Mouse (Mus musculus): ENCODE measurements at regions not wholly inside any gene's neighbourhood (a gene's known extent, or its start where the extent isn't known, plus 50 kb on each side); places are given as distances from the start of the nearest gene placed in this dataset.

DNA sequence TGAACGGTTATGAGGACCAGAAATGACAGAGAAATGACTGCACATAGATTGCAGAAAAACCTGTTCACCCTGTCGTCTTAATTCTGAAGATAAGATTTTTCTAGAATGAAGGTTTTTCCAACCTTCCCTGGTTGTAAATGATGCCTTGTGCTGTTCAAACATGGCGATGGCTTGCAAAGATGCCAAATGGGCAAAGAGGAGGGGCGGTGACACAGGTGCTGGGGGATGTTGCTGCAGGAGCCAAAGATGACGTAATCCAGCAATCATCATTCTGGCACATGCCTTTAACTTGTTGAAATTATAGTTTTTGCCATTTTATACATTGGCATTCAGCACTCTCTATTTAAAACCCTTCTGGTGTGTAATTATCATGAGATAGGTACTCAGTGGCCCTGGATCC lies 263.8 kb downstream of the Gm9195 start:
- Histone ChIP-seq H3K27ac (ENCODE audit: low read length) (no peak overlapping the region), H3K4me3 (ENCODE audit: low read depth, low read length) (no peak overlapping the region), H3K9ac (replicated peaks; ENCODE audit: low read depth) (no peak overlapping the region), H3K4me2 (replicated peaks; ENCODE audit: low read depth, low read length) (no peak overlapping the region), H3K27me3 (replicated peaks; ENCODE audit: insufficient read depth, low read length) (no peaks in the 10 kb centered on the region), H3K4me1 (ENCODE audit: insufficient read depth, low read depth, low read length) (no peaks in the 10 kb centered on the region), H3K36me3 (ENCODE audit: insufficient read depth, low read length) (no peaks in the 10 kb centered on the region), H3K9me3 (ENCODE audit: low read length) (no peaks in the 10 kb centered on the region)
- ATAC-seq (no peak), DNase-seq (ENCODE audit: low spot score) (no peak)
- WGBS = 68% methylated on average over 5 of the region's 5 CpGs
- TF ChIP-seq CTCF (IDR thresholded peaks at IDR 0.05) (no peak), EP300 (IDR thresholded peaks at IDR 0.05) (no peak)

DNA sequence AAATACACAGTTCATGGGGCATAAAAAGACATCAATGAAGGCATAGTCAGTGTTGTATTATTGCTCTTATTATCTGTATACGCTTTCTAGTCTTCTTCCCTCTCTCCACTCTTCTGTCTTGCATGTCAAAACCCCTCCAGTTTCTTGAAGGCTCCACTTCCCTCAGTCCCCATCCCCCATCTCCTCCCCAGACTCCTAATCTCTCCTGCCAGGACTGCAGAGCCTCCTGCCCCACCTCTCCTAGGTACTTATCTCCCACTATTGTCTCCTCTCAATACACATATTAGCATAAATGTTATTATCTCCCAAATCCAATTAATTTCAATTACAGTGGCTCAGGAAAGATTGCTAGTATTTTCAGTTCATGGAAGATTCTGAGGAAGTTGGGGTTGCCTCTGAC lies 264.2 kb downstream of the Gm9195 start:
- ATAC-seq = no peak
- Histone ChIP-seq H3K4me3 (ENCODE audit: low read depth, low read length) (no peak overlapping the region), H3K9ac (replicated peaks; ENCODE audit: low read depth) (no peak overlapping the region), H3K9me3 (ENCODE audit: low read length) (no peaks in the 10 kb centered on the region), H3K27me3 (replicated peaks; ENCODE audit: insufficient read depth, low read length) (no peaks in the 10 kb centered on the region), H3K27ac (ENCODE audit: low read length) (no peak overlapping the region), H3K4me2 (replicated peaks; ENCODE audit: low read depth, low read length) (no peak overlapping the region), H3K4me1 (ENCODE audit: insufficient read depth, low read depth, low read length) (no peaks in the 10 kb centered on the region), H3K36me3 (ENCODE audit: insufficient read depth, low read length) (no peaks in the 10 kb centered on the region)
- TF ChIP-seq CTCF (IDR thresholded peaks at IDR 0.05) (no peak), EP300 (IDR thresholded peaks at IDR 0.05) (no peak)
- no peak for DNase-seq (ENCODE audit: low spot score)
- WGBS = 72% methylated on average over 1 of the region's 1 CpGs

DNA sequence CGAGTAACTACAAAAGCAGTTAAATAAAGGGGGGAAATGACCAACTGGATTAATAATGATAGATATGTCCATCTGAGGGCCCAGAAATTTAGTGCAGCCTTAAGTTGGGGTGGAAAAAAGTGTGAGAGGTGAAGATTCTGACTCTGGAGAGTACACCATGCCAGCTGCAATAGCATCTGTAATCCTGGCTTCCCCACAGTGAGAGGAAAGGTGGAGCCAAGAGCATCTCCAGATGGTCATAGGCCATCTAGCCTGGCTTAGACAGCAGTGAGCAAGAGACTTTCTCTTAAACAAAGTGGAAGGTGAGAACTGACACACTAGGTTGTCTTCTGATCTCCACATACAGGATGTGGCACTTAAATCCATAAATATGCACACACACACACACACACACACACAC lies 264.7 kb downstream of the Gm9195 start:
- ATAC-seq (no peak), DNase-seq (ENCODE audit: low spot score) (no peak)
- H3K27me3 ChIP-seq (replicated peaks; ENCODE audit: insufficient read depth, low read length) = no peaks in the 10 kb centered on the region
- H3K4me2 ChIP-seq (replicated peaks; ENCODE audit: low read depth, low read length) = no peak overlapping the region
- no peak overlapping the region for H3K4me3 ChIP-seq (ENCODE audit: low read depth, low read length)
- H3K36me3 ChIP-seq (ENCODE audit: insufficient read depth, low read length) = no peaks in the 10 kb centered on the region
- TF ChIP-seq EP300 (IDR thresholded peaks at IDR 0.05) (no peak), CTCF (IDR thresholded peaks at IDR 0.05) (no peak)
- no peaks in the 10 kb centered on the region for H3K4me1 ChIP-seq (ENCODE audit: insufficient read depth, low read depth, low read length)
- no peak overlapping the region for H3K27ac ChIP-seq (ENCODE audit: low read length)
- H3K9ac ChIP-seq (replicated peaks; ENCODE audit: low read depth) = no peak overlapping the region
- WGBS = 65% methylated on average over 1 of the region's 1 CpGs
- H3K9me3 ChIP-seq (ENCODE audit: low read length) = no peaks in the 10 kb centered on the region

DNA sequence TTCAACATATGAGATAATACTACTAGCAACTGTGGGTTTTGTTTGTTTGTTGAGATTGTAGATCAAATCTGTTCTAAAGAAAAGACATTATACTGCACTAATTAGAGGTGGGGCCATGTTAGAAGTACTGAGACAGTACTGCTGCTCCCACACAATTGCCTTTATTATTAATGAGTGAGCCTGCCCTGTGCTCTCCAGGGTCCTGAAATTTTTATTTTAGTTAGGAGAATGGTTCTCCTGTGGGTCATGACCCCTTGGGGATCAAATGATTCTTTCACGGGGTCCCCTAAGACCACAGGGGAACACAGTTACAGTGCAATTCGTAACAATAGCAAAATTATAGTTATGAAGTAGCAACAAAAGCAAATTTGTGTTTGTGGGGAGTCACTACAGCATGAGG lies 268.8 kb downstream of the Gm9195 start:
- H3K9me3 ChIP-seq (ENCODE audit: low read length) = no peaks in the 10 kb centered on the region
- no peak overlapping the region for H3K27ac ChIP-seq (ENCODE audit: low read length)
- no peak overlapping the region for H3K4me3 ChIP-seq (ENCODE audit: low read depth, low read length)
- H3K36me3 ChIP-seq (ENCODE audit: insufficient read depth, low read length) = no peaks in the 10 kb centered on the region
- no peak for DNase-seq (ENCODE audit: low spot score)
- no peak for ATAC-seq
- no peak for TF ChIP-seq CTCF (IDR thresholded peaks at IDR 0.05)
- TF ChIP-seq EP300 (IDR thresholded peaks at IDR 0.05) = no peak
- no peaks in the 10 kb centered on the region for H3K4me1 ChIP-seq (ENCODE audit: insufficient read depth, low read depth, low read length)
- H3K4me2 ChIP-seq (replicated peaks; ENCODE audit: low read depth, low read length) = no peak overlapping the region
- 21% methylated on average over 2 of the region's 2 CpGs for WGBS
- no peaks in the 10 kb centered on the region for H3K27me3 ChIP-seq (replicated peaks; ENCODE audit: insufficient read depth, low read length)
- no peak overlapping the region for H3K9ac ChIP-seq (replicated peaks; ENCODE audit: low read depth)

DNA sequence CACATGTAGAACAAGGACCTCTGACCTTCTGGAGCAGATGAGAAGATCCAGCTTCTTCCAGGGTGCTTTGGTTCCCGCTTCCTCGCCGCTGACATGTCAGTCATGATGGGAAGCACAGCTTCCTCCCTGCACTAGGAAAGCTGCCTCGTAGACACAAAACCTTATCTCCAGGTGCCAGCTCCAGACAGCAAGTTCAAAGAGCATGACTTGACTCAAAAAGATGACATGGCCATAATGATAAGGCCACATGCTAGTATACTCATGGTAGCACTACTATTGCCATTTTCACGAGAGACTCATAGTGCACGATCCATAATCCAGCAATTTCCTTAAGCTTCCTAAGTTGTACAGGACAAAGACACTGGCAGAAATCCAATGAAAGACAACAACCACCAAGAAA lies 272.1 kb downstream of the Gm9195 start:
- Histone ChIP-seq H3K9me3 (ENCODE audit: low read length) (no peaks in the 10 kb centered on the region), H3K4me3 (ENCODE audit: low read depth, low read length) (no peak overlapping the region), H3K27me3 (replicated peaks; ENCODE audit: insufficient read depth, low read length) (no peaks in the 10 kb centered on the region), H3K4me2 (replicated peaks; ENCODE audit: low read depth, low read length) (no peak overlapping the region), H3K27ac (ENCODE audit: low read length) (no peak overlapping the region), H3K4me1 (ENCODE audit: insufficient read depth, low read depth, low read length) (no peaks in the 10 kb centered on the region), H3K9ac (replicated peaks; ENCODE audit: low read depth) (no peak overlapping the region), H3K36me3 (ENCODE audit: insufficient read depth, low read length) (no peaks in the 10 kb centered on the region)
- no peak for ATAC-seq
- no peak for DNase-seq (ENCODE audit: low spot score)
- TF ChIP-seq EP300 (IDR thresholded peaks at IDR 0.05) (no peak), CTCF (IDR thresholded peaks at IDR 0.05) (no peak)
- 86% methylated on average over 6 of the region's 6 CpGs for WGBS

DNA sequence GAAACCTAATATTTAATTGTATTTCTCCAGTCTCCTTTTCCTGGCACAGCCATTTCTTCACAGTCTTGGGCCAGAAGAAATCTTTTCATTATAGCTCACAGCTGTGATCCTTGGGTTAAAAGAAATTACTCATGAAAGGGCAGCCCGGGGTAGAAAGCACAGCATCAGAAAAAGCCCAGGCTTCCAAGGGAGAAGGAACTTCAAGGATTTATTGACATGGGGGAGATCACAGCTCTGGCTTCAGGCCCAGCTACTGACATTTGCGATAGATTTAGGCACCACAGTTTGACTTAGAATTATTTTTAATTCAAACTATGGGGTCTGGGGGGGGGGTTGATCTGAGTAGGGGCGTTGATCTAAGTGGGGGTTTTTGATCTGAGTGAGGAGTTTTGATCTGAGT lies 291.3 kb downstream of the Gm9195 start:
- DNase-seq (ENCODE audit: low spot score) = peak; percentile 30
- 38% methylated on average over 3 of the region's 3 CpGs for WGBS

DNA sequence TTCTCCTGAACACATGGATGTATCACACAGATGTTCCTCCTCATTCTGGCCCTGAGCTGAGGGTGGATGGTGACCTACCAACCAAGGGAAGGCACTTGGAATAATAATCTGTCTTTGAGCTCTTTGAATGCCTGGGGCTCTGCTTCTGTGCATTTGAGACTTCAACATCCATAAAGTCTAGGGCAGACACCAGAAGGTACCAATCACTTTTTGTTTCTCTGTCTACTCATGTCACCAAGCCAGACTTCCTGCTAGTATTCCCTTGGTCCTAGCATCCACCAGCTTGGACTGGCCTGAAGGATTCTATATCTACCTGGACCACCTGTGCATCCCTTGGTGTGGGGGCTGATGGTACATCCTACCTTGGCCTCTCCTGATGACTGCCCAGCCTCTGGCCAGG lies 291.7 kb downstream of the Gm9195 start:
- Histone ChIP-seq H3K27ac (ENCODE audit: low read length) (no peak overlapping the region), H3K4me3 (ENCODE audit: low read depth, low read length) (no peak overlapping the region), H3K27me3 (replicated peaks; ENCODE audit: insufficient read depth, low read length) (no peaks in the 10 kb centered on the region), H3K9me3 (ENCODE audit: low read length) (no peaks in the 10 kb centered on the region), H3K36me3 (ENCODE audit: insufficient read depth, low read length) (no peaks in the 10 kb centered on the region), H3K4me1 (ENCODE audit: insufficient read depth, low read depth, low read length) (no peaks in the 10 kb centered on the region), H3K9ac (replicated peaks; ENCODE audit: low read depth) (no peak overlapping the region), H3K4me2 (replicated peaks; ENCODE audit: low read depth, low read length) (no peak overlapping the region)
- TF ChIP-seq CTCF (IDR thresholded peaks at IDR 0.05) (no peak), EP300 (IDR thresholded peaks at IDR 0.05) (no peak)
- ATAC-seq (no peak), DNase-seq (ENCODE audit: low spot score) (no peak)

More for the DNA sequence above, 291.3 kb downstream of the Gm9195 start:
- Histone ChIP-seq H3K9ac (replicated peaks; ENCODE audit: low read depth) (no peak overlapping the region), H3K9me3 (ENCODE audit: low read length) (no peaks in the 10 kb centered on the region), H3K36me3 (ENCODE audit: insufficient read depth, low read length) (no peaks in the 10 kb centered on the region), H3K27me3 (replicated peaks; ENCODE audit: insufficient read depth, low read length) (no peaks in the 10 kb centered on the region), H3K4me1 (ENCODE audit: insufficient read depth, low read depth, low read length) (no peaks in the 10 kb centered on the region), H3K4me3 (ENCODE audit: low read depth, low read length) (no peak overlapping the region), H3K4me2 (replicated peaks; ENCODE audit: low read depth, low read length) (no peak overlapping the region), H3K27ac (ENCODE audit: low read length) (no peak overlapping the region)
- no peak for ATAC-seq
- TF ChIP-seq EP300 (IDR thresholded peaks at IDR 0.05) = no peak
- TF ChIP-seq CTCF (IDR thresholded peaks at IDR 0.05) = no peak

Data from lung, postnatal 0 days (tissue).